Mouse (Mus musculus): ENCODE measurements around the gene Slc35d2. TPM values are rescaled to one million over a fixed set of nuclear protein-coding genes. Genes with fewer than 3 reads are reported as not detected.
A peak's percentile ranks its signal among the peaks of the same experiment; 100 is the strongest.

Gene Slc35d2
- polyA plus RNA-seq, 1 experiment, result 6.3 TPM

- no peak overlapping the region for H3K27ac ChIP-seq (ENCODE audit: insufficient read depth, low read length)
- H3K9me3 ChIP-seq (replicated peaks; ENCODE audit: control insufficient read depth, insufficient read depth, low read length, poor library complexity, severe bottlenecking), result no peaks in the 10 kb centered on the region
- no peak overlapping the region for H3K4me3 ChIP-seq (ENCODE audit: low read depth, low read length)
- H3K4me1 ChIP-seq (ENCODE audit: control insufficient read depth, insufficient read depth, low read length), result no peaks in the 10 kb centered on the region
- no peaks in the 10 kb centered on the region for H3K36me3 ChIP-seq (ENCODE audit: control insufficient read depth, insufficient read depth, low read length, poor library complexity, severe bottlenecking)
- H3K27me3 ChIP-seq (ENCODE audit: control insufficient read depth, insufficient read depth, low read length, poor library complexity, severe bottlenecking), result no peaks in the 10 kb centered on the region
- no peak for TF ChIP-seq POLR2A (IDR thresholded peaks at IDR 0.05; ENCODE audit: insufficient read depth, low read length)
- TF ChIP-seq CTCF (IDR thresholded peaks at IDR 0.05; ENCODE audit: low read depth, low read length), result no peak
- TF ChIP-seq EP300 (IDR thresholded peaks at IDR 0.05; ENCODE audit: insufficient read depth, low read depth, low read length), result no peak
- H3K9ac ChIP-seq (ENCODE audit: low read depth, poor library complexity, severe bottlenecking), result no peak overlapping the region
Measured at GRCm38 (mm10) chr13:64124886-64125285, 4.3 kb downstream of the Slc35d2 start.

GRCm38 (mm10) chr13:64123491-64124188 lies 5.5 kb downstream of the Slc35d2 start:
- Histone ChIP-seq H3K4me1 (ENCODE audit: control insufficient read depth, insufficient read depth, low read length) (no peaks in the 10 kb centered on the region), H3K9me3 (replicated peaks; ENCODE audit: control insufficient read depth, insufficient read depth, low read length, poor library complexity, severe bottlenecking) (no peaks in the 10 kb centered on the region), H3K36me3 (ENCODE audit: control insufficient read depth, insufficient read depth, low read length, poor library complexity, severe bottlenecking) (no peaks in the 10 kb centered on the region), H3K9ac (ENCODE audit: low read depth, poor library complexity, severe bottlenecking) (no peak overlapping the region), H3K4me3 (ENCODE audit: low read depth, low read length) (no peak overlapping the region), H3K27ac (ENCODE audit: insufficient read depth, low read length) (no peak overlapping the region), H3K27me3 (ENCODE audit: control insufficient read depth, insufficient read depth, low read length, poor library complexity, severe bottlenecking) (no peaks in the 10 kb centered on the region)
- TF ChIP-seq POLR2A (IDR thresholded peaks at IDR 0.05; ENCODE audit: insufficient read depth, low read length) (no peak), CTCF (IDR thresholded peaks at IDR 0.05; ENCODE audit: low read depth, low read length) (no peak), EP300 (IDR thresholded peaks at IDR 0.05; ENCODE audit: insufficient read depth, low read depth, low read length) (no peak)

- H3K27me3 ChIP-seq (ENCODE audit: control insufficient read depth, insufficient read depth, low read length, poor library complexity, severe bottlenecking), result no peaks in the 10 kb centered on the region
- no peaks in the 10 kb centered on the region for H3K9me3 ChIP-seq (replicated peaks; ENCODE audit: control insufficient read depth, insufficient read depth, low read length, poor library complexity, severe bottlenecking)
- H3K4me1 ChIP-seq (ENCODE audit: control insufficient read depth, insufficient read depth, low read length), result no peaks in the 10 kb centered on the region
- TF ChIP-seq CTCF (IDR thresholded peaks at IDR 0.05; ENCODE audit: low read depth, low read length), result no peak
- TF ChIP-seq EP300 (IDR thresholded peaks at IDR 0.05; ENCODE audit: insufficient read depth, low read depth, low read length), result no peak
- no peak for TF ChIP-seq POLR2A (IDR thresholded peaks at IDR 0.05; ENCODE audit: insufficient read depth, low read length)
- H3K36me3 ChIP-seq (ENCODE audit: control insufficient read depth, insufficient read depth, low read length, poor library complexity, severe bottlenecking), result no peaks in the 10 kb centered on the region
- H3K27ac ChIP-seq (ENCODE audit: insufficient read depth, low read length), result no peak overlapping the region
- H3K9ac ChIP-seq (ENCODE audit: low read depth, poor library complexity, severe bottlenecking), result no peak overlapping the region
- H3K4me3 ChIP-seq (ENCODE audit: low read depth, low read length), result no peak overlapping the region
Measured at GRCm38 (mm10) chr13:64120760-64121159, 8.4 kb downstream of the Slc35d2 start.

GRCm38 (mm10) chr13:64117442-64117841 lies 11.7 kb downstream of the Slc35d2 start:
- Histone ChIP-seq H3K9ac (ENCODE audit: low read depth, poor library complexity, severe bottlenecking) (no peak overlapping the region), H3K27ac (ENCODE audit: insufficient read depth, low read length) (no peak overlapping the region), H3K4me3 (ENCODE audit: low read depth, low read length) (no peak overlapping the region), H3K36me3 (ENCODE audit: control insufficient read depth, insufficient read depth, low read length, poor library complexity, severe bottlenecking) (no peaks in the 10 kb centered on the region), H3K4me1 (ENCODE audit: control insufficient read depth, insufficient read depth, low read length) (no peaks in the 10 kb centered on the region), H3K27me3 (ENCODE audit: control insufficient read depth, insufficient read depth, low read length, poor library complexity, severe bottlenecking) (no peaks in the 10 kb centered on the region), H3K9me3 (replicated peaks; ENCODE audit: control insufficient read depth, insufficient read depth, low read length, poor library complexity, severe bottlenecking) (no peaks in the 10 kb centered on the region)
- TF ChIP-seq POLR2A (IDR thresholded peaks at IDR 0.05; ENCODE audit: insufficient read depth, low read length), result no peak
- peak; percentile 10 for TF ChIP-seq CTCF (IDR thresholded peaks at IDR 0.05; ENCODE audit: low read depth, low read length)

- H3K9ac ChIP-seq (ENCODE audit: low read depth, poor library complexity, severe bottlenecking), result no peak overlapping the region
- H3K27ac ChIP-seq (ENCODE audit: insufficient read depth, low read length), result no peak overlapping the region
- H3K36me3 ChIP-seq (ENCODE audit: control insufficient read depth, insufficient read depth, low read length, poor library complexity, severe bottlenecking), result no peaks in the 10 kb centered on the region
- H3K4me1 ChIP-seq (ENCODE audit: control insufficient read depth, insufficient read depth, low read length), result peaks cover 2% of the 10 kb centered on the region
- no peaks in the 10 kb centered on the region for H3K9me3 ChIP-seq (replicated peaks; ENCODE audit: control insufficient read depth, insufficient read depth, low read length, poor library complexity, severe bottlenecking)
- no peaks in the 10 kb centered on the region for H3K27me3 ChIP-seq (ENCODE audit: control insufficient read depth, insufficient read depth, low read length, poor library complexity, severe bottlenecking)
- H3K4me3 ChIP-seq (ENCODE audit: low read depth, low read length), result no peak overlapping the region
- TF ChIP-seq POLR2A (IDR thresholded peaks at IDR 0.05; ENCODE audit: insufficient read depth, low read length), result no peak
- no peak for TF ChIP-seq EP300 (IDR thresholded peaks at IDR 0.05; ENCODE audit: insufficient read depth, low read depth, low read length)
- no peak for TF ChIP-seq CTCF (IDR thresholded peaks at IDR 0.05; ENCODE audit: low read depth, low read length)
Measured at GRCm38 (mm10) chr13:64110421-64110820, 18.7 kb downstream of the Slc35d2 start.

- H3K4me3 ChIP-seq (ENCODE audit: low read depth, low read length), result no peak overlapping the region
- H3K27ac ChIP-seq (ENCODE audit: insufficient read depth, low read length), result no peak overlapping the region
- H3K9me3 ChIP-seq (replicated peaks; ENCODE audit: control insufficient read depth, insufficient read depth, low read length, poor library complexity, severe bottlenecking), result no peaks in the 10 kb centered on the region
- no peaks in the 10 kb centered on the region for H3K27me3 ChIP-seq (ENCODE audit: control insufficient read depth, insufficient read depth, low read length, poor library complexity, severe bottlenecking)
- H3K9ac ChIP-seq (ENCODE audit: low read depth, poor library complexity, severe bottlenecking), result no peak overlapping the region
- peaks cover 2% of the 10 kb centered on the region for H3K4me1 ChIP-seq (ENCODE audit: control insufficient read depth, insufficient read depth, low read length)
- no peaks in the 10 kb centered on the region for H3K36me3 ChIP-seq (ENCODE audit: control insufficient read depth, insufficient read depth, low read length, poor library complexity, severe bottlenecking)
- no peak for TF ChIP-seq EP300 (IDR thresholded peaks at IDR 0.05; ENCODE audit: insufficient read depth, low read depth, low read length)
- TF ChIP-seq CTCF (IDR thresholded peaks at IDR 0.05; ENCODE audit: low read depth, low read length), result no peak
Measured at GRCm38 (mm10) chr13:64108381-64108850, 20.8 kb downstream of the Slc35d2 start.
